Mouse (Mus musculus) thymus, adult 2 months (tissue): ENCODE data around the gene Fam169a.

ENCODE experiments used
- CTCF ChIP-seq: fragments of 200-500 bp; IDR thresholded peaks from 2 replicates; pipeline ENCODE4 v1.5.1; 2012; ENCODE audit warnings: mild to moderate bottlenecking, control low read depth, low read length, moderate library complexity, borderline replicate concordance; ENCODE audit not compliant: control insufficient read depth, poor library complexity, insufficient read depth; ENCODE audit errors: extremely low read depth
- POLR2A ChIP-seq: fragments of 200-500 bp; IDR thresholded peaks from 2 replicates; pipeline ENCODE4 v1.6.1; 2012; ENCODE audit warnings: mild to moderate bottlenecking, low read length, control low read depth, moderate library complexity; ENCODE audit not compliant: control insufficient read depth, poor library complexity, insufficient read depth; ENCODE audit errors: extremely low read depth

GRCm38 (mm10) chr13:97021906-97022305 lies 45.2 kb upstream of the Fam169a start:
- TF ChIP-seq CTCF (no peak), POLR2A (no peak)
